Mouse (Mus musculus): ENCODE measurements around the gene Fer. TPM values are rescaled to one million over a fixed set of nuclear protein-coding genes. Genes with fewer than 3 reads are reported as not detected.

Fer gene
- polyA plus RNA-seq, 1 experiment from 2014 or later = 31.4 TPM

DNA sequence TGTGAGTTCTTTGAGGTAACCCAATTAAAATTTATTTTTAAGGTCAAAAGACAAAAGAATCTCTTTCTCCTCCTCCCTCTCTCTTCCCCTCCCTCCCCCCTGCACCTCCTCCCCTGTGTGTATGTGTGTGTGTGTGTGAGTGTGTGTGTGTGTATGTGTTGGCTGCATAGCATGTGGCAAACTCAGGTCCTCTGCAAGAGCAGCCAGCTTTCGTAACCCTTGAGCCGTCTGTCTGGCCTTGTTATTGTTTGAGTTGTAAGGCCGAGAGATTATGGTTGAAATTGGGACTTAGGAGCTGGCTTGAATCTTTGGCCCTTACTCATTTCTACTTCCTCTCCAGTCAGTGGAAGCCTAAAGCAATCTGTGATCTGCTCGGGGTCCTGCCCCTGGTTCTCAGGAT is 17.1 kb downstream of the Fer start:
- Histone ChIP-seq H3K9me3 (replicated peaks) (no peaks in the 10 kb centered on the region), H3K4me3 (replicated peaks) (no peak overlapping the region), H3K27me3 (no peaks in the 10 kb centered on the region), H3K36me3 (no peaks in the 10 kb centered on the region), H3K9ac (no peak overlapping the region), H3K4me1 (no peaks in the 10 kb centered on the region), H3K4me2 (no peak overlapping the region), H3K27ac (no peak overlapping the region)
- 79% methylated on average over 4 of the region's 4 CpGs for WGBS
- no peak for ATAC-seq (replicated peaks; ENCODE audit: low FRiP score)

DNA sequence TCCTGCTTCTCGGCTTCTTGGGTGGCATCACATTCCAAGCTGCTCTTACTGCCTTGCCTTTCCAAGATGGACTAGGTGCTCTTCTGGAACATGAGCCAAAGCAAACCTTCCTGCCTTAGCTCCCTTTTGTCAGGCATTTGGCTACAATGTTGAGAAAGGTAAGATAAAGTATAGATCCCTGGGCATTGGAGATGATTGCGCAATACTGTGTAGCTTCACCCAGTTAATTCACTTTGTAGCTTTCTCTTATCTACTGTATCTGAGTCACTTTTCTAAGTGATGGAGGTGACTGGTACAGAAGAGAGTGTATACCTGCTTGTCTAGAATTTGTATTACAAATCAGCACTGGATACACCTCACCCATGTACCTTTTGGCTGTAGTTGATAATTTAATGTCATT is 24.1 kb downstream of the Fer start:
- H3K4me1 ChIP-seq = no peaks in the 10 kb centered on the region
- no peak overlapping the region for H3K9ac ChIP-seq
- no peaks in the 10 kb centered on the region for H3K9me3 ChIP-seq (replicated peaks)
- H3K27me3 ChIP-seq = no peaks in the 10 kb centered on the region
- H3K27ac ChIP-seq = no peak overlapping the region
- H3K4me2 ChIP-seq = no peak overlapping the region
- H3K36me3 ChIP-seq = no peaks in the 10 kb centered on the region
- no peak for ATAC-seq (replicated peaks; ENCODE audit: low FRiP score)
- 94% methylated on average over 2 of the region's 2 CpGs for WGBS
- no peak overlapping the region for H3K4me3 ChIP-seq (replicated peaks)

DNA sequence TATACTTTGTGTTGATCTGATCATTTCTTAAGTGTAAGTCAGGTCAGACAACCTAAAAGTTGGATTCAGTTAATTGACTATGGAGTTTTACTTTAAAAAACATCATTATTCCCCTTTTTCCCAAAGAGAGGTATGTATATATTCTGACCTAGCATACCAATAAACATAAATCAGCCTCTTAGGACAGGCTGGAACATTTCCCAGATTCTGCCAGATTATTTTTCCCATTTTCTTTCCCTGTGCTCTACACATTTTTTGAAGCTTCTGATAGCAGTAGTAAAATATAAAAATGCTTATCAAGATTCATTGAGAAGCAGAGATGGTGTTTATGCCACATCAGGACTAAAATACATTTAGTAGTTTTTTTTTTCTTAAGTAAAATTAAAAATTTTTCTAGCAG is 27.7 kb downstream of the Fer start:
- Histone ChIP-seq H3K36me3 (no peaks in the 10 kb centered on the region), H3K9ac (no peak overlapping the region), H3K4me2 (no peak overlapping the region), H3K27ac (no peak overlapping the region), H3K27me3 (no peaks in the 10 kb centered on the region), H3K9me3 (replicated peaks) (no peaks in the 10 kb centered on the region), H3K4me1 (no peaks in the 10 kb centered on the region), H3K4me3 (replicated peaks) (no peak overlapping the region)
- ATAC-seq (replicated peaks; ENCODE audit: low FRiP score) = no peak

DNA sequence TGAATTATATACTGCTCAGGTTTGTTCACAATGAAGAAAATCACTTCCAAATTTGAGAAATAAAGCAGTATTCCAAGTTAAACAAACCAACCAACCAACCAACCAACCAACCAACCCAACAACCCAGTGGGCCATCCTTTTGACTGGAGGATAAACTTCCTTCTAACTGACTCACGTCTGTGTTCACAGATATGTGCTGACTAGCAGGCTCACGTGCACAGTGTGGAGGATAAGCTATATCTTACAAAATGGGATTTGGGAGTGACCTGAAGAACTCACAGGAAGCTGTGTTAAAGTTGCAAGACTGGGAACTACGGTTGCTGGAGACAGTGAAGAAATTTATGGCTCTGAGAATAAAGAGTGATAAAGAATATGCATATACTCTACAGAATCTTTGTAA is 33.0 kb downstream of the Fer start:
- 60% methylated on average over 3 of the region's 3 CpGs for WGBS
- H3K9ac ChIP-seq = no peak overlapping the region

DNA sequence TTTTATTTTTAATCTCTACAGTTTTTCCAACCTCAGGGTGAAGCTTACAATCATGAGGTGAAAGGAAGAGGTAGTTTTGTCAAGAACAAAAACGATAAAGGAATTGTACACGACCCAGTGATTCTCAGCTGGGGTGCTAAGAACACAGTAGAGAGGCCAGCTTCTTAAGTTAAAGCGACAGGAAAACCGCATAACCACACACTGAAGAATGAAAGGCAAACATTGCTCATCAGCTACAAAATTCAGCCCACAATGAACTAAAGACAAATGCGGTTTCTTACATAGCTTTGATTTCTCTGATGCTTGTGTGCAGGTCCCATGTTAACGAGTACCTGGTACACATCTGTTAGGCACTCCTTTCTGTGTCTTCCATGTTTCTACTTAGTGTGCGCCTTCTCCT is 34.2 kb downstream of the Fer start:
- no peak overlapping the region for H3K4me3 ChIP-seq (replicated peaks)
- H3K4me1 ChIP-seq = no peaks in the 10 kb centered on the region
- H3K9me3 ChIP-seq (replicated peaks) = no peaks in the 10 kb centered on the region
- H3K27ac ChIP-seq = no peak overlapping the region
- 89% methylated on average over 7 of the region's 7 CpGs for WGBS
- ATAC-seq (replicated peaks; ENCODE audit: low FRiP score) = no peak
- H3K4me2 ChIP-seq = no peak overlapping the region
- no peak overlapping the region for H3K9ac ChIP-seq
- no peaks in the 10 kb centered on the region for H3K27me3 ChIP-seq
- peaks cover 7% of the 10 kb centered on the region; the same call in 1 of the 2 replicates for H3K36me3 ChIP-seq

More for the DNA sequence above, 33.0 kb downstream of the Fer start:
- Histone ChIP-seq H3K27ac (no peak overlapping the region), H3K4me2 (no peak overlapping the region), H3K4me3 (replicated peaks) (no peak overlapping the region), H3K27me3 (no peaks in the 10 kb centered on the region), H3K4me1 (no peaks in the 10 kb centered on the region), H3K36me3 (peaks cover 7% of the 10 kb centered on the region; the same call in 1 of the 2 replicates), H3K9me3 (replicated peaks) (no peaks in the 10 kb centered on the region)
- no peak for ATAC-seq (replicated peaks; ENCODE audit: low FRiP score)

DNA sequence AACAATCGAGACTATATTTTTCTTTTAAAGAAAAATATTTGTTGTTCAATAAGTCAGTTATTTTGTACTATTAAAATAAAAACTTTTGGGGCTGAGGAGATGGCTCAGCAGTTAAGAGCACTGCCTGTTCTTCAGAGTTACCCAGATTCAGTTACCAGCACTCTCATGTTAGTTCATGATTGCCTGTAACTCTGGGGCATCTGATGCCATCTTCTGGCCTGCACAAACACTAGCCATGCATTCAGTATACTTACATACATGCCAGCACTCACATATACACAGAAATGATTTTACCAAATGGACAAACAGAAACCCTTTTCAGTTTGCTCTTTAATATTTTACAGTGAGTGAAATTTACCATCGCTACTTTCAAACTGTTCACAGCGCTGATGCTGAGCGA is 46.4 kb downstream of the Fer start:
- Histone ChIP-seq H3K27me3 (no peaks in the 10 kb centered on the region), H3K27ac (no peak overlapping the region), H3K4me1 (no peaks in the 10 kb centered on the region), H3K36me3 (peaks cover 15% of the 10 kb centered on the region; the same call in 1 of the 2 replicates), H3K9ac (no peak overlapping the region), H3K4me3 (replicated peaks) (no peak overlapping the region), H3K4me2 (no peak overlapping the region), H3K9me3 (replicated peaks) (no peaks in the 10 kb centered on the region)
- no peak for ATAC-seq (replicated peaks; ENCODE audit: low FRiP score)
- WGBS = 93% methylated on average over 4 of the region's 4 CpGs

DNA sequence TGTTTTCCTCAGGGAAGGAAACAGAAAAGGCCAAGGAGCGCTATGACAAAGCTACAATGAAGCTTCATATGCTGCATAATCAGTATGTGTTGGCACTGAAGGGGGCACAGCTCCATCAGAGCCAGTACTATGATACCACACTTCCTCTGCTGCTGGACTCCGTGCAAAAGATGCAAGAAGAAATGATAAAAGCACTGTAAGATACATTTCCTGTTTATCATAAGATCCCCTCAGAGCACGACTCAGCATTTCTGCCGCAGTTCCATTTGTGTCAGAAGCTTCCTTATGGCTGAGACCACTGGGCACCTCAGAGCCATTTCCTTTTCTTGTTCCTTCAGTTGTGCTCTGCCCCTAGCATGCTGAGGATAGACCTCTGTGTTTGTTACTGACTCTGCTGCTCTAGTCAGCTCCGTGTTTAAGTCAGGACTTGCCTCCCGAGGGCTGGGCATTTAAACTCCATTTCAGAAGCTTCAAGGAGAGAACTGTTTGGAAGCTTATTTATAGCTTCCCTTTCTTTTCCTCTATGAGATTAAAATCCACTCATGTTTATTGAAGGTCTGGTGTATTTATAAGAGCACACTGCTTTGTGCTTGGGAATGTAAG is 58.8 kb downstream of the Fer start:
- H3K4me2 ChIP-seq = no peak overlapping the region
- no peaks in the 10 kb centered on the region for H3K27me3 ChIP-seq
- H3K9me3 ChIP-seq (replicated peaks) = no peaks in the 10 kb centered on the region
- no peak for ATAC-seq (replicated peaks; ENCODE audit: low FRiP score)
- WGBS = 61% methylated on average over 6 of the region's 6 CpGs
- H3K4me3 ChIP-seq (replicated peaks) = no peak overlapping the region
- no peak overlapping the region for H3K9ac ChIP-seq
- no peak overlapping the region for H3K27ac ChIP-seq
- H3K36me3 ChIP-seq = peaks cover 4% of the 10 kb centered on the region; the same call in 1 of the 2 replicates
- H3K4me1 ChIP-seq = no peaks in the 10 kb centered on the region

DNA sequence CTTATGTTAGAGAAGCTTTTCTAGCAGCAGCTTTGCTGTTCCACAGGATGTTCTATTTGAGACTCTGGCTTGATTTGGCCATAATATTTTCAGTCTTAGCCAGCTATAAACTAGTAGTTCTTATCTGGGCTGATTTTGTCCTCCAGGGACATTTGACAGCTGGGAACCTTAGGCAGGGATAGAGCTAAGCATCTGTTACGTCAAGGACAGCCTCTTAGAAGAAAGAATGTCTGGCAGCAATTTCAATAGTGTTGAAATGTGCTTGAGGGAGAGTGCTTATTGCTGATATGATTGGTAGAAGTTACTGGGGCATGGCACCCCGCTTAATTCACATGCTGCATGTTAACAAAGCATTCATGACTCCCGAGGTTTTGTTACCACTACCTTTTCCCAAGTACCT is 62.7 kb downstream of the Fer start:
- 74% methylated on average over 3 of the region's 3 CpGs for WGBS
- H3K9ac ChIP-seq = no peak overlapping the region
- no peaks in the 10 kb centered on the region for H3K9me3 ChIP-seq (replicated peaks)
- H3K4me3 ChIP-seq (replicated peaks) = no peak overlapping the region
- H3K27me3 ChIP-seq = no peaks in the 10 kb centered on the region
- H3K4me1 ChIP-seq = 0 out of 2 replicates have a peak, but pooled peaks cover 3% of the 10 kb centered on the region
- H3K27ac ChIP-seq = no peak overlapping the region
- peaks cover 4% of the 10 kb centered on the region; the same call in 1 of the 2 replicates for H3K36me3 ChIP-seq
- ATAC-seq (replicated peaks; ENCODE audit: low FRiP score) = no peak
- no peak overlapping the region for H3K4me2 ChIP-seq

DNA sequence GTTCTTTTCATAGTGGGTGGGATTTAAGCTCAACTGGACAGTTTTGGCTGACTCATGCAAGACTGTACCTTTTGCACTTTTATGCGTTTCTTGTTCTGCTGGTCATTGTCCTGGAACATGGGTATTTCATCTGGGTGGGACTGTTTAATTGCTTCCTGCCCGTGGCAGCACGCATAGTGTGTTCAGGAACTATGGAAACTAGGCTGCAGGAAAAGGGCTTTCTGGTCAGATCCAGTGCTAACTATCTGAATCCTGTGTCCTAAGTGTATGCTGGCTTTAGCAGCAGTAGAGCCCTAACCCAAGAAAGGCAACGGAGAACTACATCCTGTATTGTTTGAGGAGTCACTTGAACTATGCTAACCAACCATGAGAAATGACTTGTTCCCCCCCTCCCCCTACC is 67.8 kb downstream of the Fer start:
- Histone ChIP-seq H3K4me3 (replicated peaks) (no peak overlapping the region), H3K9me3 (replicated peaks) (no peaks in the 10 kb centered on the region), H3K27ac (peak overlapping the region; percentile 47; the same call in 1 of the 2 replicates), H3K4me1 (0 out of 2 replicates have a peak, but pooled peaks cover 11% of the 10 kb centered on the region), H3K4me2 (no peak overlapping the region), H3K36me3 (peaks cover 5% of the 10 kb centered on the region), H3K9ac (no peak overlapping the region), H3K27me3 (no peaks in the 10 kb centered on the region)
- 47% methylated on average over 4 of the region's 4 CpGs for WGBS
- ATAC-seq (replicated peaks; ENCODE audit: low FRiP score) = peak; percentile 78

DNA sequence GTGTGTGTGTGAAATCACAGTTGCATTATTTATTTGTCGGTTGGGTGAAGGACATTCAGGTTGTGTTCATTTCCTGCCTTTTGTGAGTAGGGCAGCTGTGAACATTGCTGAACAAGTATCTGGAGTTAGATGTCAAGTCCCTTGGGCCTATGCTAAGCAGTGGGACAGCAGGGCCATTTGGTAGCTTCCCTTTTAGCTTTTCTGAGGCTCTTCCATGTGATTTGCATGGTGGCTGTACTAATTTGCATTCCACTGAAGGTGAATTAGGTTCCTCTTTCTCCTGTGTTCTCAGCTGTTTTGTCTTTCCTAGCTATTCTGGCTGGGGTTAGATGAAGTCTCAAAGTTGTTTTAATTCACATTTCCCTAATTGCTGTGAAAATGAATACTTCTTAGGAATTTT is 68.7 kb downstream of the Fer start:
- Histone ChIP-seq H3K4me3 (replicated peaks) (no peak overlapping the region), H3K4me2 (no peak overlapping the region), H3K9me3 (replicated peaks) (no peaks in the 10 kb centered on the region), H3K9ac (no peak overlapping the region), H3K4me1 (0 out of 2 replicates have a peak, but pooled peaks cover 11% of the 10 kb centered on the region), H3K27me3 (no peaks in the 10 kb centered on the region), H3K36me3 (peaks cover 9% of the 10 kb centered on the region), H3K27ac (no peak overlapping the region)
- ATAC-seq (replicated peaks; ENCODE audit: low FRiP score) = no peak
- WGBS = 71% methylated on average over 1 of the region's 1 CpGs

DNA sequence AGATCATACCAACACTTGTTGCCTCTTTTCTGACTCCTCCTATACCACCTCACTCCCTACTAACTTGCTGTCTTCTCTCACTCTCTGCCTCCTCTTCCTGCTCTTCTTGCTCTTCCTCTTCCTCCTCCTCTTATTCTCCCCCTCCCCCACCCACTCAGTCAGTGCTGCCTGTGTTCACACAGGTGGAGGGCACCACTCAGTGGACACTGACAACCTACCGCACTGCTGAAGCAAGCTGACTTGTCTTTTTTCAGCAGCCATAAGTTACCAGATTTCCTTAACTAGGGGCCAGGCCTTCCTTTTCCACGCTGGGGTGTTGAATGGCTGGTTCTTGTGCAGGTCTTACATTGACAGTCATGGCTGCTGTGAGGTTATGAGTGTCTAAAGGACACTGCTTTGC is 72.5 kb downstream of the Fer start:
- Histone ChIP-seq H3K27me3 (no peaks in the 10 kb centered on the region), H3K4me3 (replicated peaks) (no peak overlapping the region)

DNA sequence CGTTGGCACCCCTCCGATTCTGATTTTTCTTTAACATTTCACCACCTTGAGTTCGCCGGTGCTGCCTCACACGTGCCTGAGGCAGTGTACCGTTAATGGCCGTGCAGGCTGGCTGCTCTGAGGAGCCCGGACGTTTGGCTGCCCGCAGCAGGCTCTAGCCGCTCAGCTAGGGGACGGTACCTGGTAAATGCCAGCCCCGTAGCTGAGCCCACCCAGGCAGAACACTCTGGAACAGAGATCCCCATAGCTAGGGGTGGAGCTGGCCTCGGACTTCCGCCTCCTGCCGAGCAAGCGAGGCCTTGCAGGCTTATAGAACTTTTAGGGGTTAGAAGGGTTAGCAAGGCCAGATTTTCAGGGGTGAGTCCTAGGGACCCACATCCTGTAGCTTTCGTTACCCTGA is 75.0 kb downstream of the Fer start:
- ATAC-seq (replicated peaks; ENCODE audit: low FRiP score) = peak; percentile 83

More for the DNA sequence above, 72.5 kb downstream of the Fer start:
- Histone ChIP-seq H3K36me3 (peaks cover 9% of the 10 kb centered on the region), H3K4me1 (0 out of 2 replicates have a peak, but pooled peaks cover 9% of the 10 kb centered on the region), H3K27ac (no peak overlapping the region), H3K4me2 (no peak overlapping the region), H3K9ac (no peak overlapping the region), H3K9me3 (replicated peaks) (no peaks in the 10 kb centered on the region)
- 93% methylated on average over 2 of the region's 2 CpGs for WGBS
- ATAC-seq (replicated peaks; ENCODE audit: low FRiP score) = no peak

DNA sequence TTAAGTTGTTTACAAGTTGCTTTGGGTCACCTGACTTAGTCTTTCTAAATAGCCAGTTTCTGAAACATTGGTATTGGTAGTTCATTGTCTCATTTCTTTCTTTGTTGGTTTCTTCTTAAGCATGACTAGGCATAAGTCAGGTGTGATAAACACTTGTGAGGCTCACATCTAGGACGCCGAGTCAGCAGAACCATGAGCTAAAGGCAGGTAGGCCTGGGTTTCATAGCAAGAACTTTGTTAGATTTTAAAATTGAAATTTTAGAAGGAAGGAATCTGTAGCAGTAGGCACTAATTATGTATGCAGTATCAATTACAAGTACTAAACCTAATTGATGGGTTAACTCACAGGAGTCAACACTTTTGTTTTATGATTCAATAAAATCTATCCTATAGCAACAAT is 83.9 kb downstream of the Fer start:
- H3K27me3 ChIP-seq = no peaks in the 10 kb centered on the region
- H3K9ac ChIP-seq = no peak overlapping the region
- no peak overlapping the region for H3K27ac ChIP-seq
- no peak for ATAC-seq (replicated peaks; ENCODE audit: low FRiP score)
- H3K4me1 ChIP-seq = no peaks in the 10 kb centered on the region
- no peak overlapping the region for H3K4me3 ChIP-seq (replicated peaks)
- H3K36me3 ChIP-seq = no peaks in the 10 kb centered on the region
- no peaks in the 10 kb centered on the region for H3K9me3 ChIP-seq (replicated peaks)
- 81% methylated on average over 2 of the region's 2 CpGs for WGBS
- H3K4me2 ChIP-seq = no peak overlapping the region

More for the DNA sequence above, 75.0 kb downstream of the Fer start:
- H3K9ac ChIP-seq = no peak overlapping the region
- no peaks in the 10 kb centered on the region for H3K4me1 ChIP-seq
- no peaks in the 10 kb centered on the region for H3K9me3 ChIP-seq (replicated peaks)
- H3K36me3 ChIP-seq = peaks cover 13% of the 10 kb centered on the region
- H3K4me3 ChIP-seq (replicated peaks) = no peak overlapping the region
- no peak overlapping the region for H3K4me2 ChIP-seq
- WGBS = 58% methylated on average over 18 of the region's 18 CpGs
- H3K27me3 ChIP-seq = no peaks in the 10 kb centered on the region
- no peak overlapping the region for H3K27ac ChIP-seq

Measured in kidney, embryonic 15.5 days (tissue).